Mouse (Mus musculus) right cerebral cortex, postnatal 10 days (tissue): ENCODE measurements around the gene Bid.

Source experiments
- DNase-seq, 2 experiments: peaks; one replicate each; pipeline ENCODE4 v3.0.0; 2021; ENCODE audit warnings: low spot score in 2 of 2

The Bid gene

GRCm38 (mm10) chr6:120916074-120916971 lies at the start of gene Bid:
Gene Bid (minus strand): TSS chr6:120916853.
- DNase-seq = peak; percentile 87 to 88

GRCm38 (mm10) chr6:120965814-120966213 lies 49.2 kb upstream of the Bid start:
- DNase-seq = no peak

DNA sequence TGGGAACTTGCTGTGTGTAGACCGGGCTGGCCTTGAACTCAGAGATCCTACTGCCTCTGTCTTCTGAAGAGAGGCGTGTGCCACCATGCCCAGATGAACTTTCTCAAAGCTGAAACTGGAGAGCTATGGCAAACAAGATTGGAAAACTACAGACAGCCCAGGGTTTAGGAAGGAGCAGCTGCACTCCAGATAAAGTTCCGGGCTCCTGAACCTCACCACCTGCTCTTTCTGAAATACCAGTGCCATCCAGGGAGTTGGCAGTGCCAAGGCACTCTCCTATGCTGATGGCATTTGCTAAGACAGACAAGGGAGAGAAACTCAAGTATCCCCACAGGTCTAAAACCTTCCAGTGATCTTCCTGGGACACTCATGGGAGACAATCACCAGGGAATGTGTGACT lies 47.5 kb upstream of the Bid start:
- DNase-seq = no peak

DNA sequence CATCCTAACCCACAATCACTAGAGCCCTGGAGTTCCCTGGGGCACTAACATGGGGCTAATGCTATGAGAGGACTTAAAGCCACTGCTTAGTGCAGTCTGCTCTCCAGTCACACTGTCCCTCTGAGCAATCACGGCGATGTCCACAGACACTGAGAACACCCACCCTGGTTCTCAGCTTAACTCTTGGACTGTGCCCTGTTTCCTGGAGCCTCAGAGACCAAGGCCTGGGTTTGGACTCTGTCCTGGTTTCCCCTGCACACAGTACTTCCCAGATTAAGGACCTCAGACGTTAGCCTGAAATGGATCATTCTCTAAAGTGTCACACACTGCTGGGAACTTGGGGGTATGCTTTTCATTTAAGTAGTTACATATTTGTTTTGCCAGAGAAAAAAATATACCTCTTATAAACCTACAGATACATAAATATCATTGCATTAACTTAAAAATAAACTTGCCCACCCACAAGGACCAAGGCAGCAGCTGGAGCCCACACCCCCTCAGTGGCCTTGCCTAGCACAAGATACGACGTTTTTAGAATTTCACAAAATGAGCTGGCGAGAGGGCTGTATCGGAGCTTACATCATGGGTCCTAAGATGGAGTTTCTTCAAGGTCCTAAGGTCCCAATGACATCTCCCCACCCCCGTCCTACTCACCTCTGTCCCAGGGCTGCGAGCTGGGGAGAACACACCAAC lies 43.8 kb upstream of the Bid start:
- no peak for DNase-seq

GRCm38 (mm10) chr6:120957331-120957730 lies 40.7 kb upstream of the Bid start:
- DNase-seq = no peak

DNA sequence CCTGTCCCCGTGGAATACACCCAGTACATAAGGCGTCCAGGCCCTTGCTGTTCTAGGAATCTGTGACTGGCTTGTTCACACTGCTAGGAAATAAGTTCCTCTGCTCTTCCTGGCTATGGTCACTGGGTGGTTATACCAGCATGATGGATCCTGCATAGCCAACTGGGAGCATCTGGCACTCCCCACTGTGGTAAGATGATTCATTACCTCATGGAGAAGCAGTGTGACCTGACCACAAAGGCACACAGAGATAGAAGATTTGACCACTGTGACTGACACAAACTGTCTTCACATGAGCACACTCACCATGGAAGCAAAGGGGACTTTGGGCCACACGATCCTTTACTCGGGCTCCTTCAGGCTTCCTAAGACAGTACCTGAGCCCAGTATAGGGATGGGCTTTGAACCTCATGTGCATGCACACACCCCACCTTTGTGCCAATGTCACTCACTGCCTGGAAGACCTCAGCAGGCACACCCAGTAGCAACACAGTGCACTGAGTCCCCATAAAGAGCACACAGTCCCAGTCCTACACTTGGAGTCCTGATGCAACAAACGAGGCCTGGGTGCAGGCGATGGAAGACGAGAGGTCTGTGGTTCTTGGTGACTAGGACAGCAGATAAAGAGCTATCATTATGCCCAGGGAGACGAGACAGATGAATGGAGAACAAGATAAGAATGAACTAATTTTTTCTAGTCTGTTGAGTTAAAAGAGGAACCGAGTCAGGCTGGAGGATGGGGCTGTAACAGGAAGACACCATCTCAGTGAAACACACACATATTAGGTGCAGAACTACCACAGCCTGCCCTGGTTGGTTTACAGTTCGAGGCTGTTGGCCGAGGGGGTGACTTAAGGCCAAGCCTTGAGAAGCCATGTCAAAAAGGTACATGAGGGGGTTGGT lies 39.9 kb upstream of the Bid start:
- DNase-seq = no peak

- no peak for DNase-seq
Observed at GRCm38 (mm10) chr6:120955215-120955614, 38.6 kb upstream of the Bid start.

DNA sequence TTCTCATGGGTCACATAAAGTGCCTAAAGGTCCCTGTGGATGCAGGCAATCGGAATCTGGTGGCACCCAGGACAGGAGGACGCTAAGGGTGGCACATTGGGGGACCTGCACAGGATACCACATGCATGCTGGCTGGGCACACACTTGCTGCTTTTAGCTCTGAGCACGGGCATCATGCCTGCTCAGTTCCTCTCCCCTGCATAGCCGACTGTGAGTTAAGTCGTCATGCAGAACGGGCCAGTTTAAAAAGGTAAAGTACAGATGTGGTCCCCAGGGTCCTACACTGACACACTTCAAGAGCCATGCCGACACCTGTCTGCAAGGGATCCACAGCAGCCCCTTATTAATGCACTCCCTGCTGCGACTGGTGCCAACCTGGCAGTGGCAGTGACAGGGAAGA lies 37.6 kb upstream of the Bid start:
- DNase-seq = no peak

DNA sequence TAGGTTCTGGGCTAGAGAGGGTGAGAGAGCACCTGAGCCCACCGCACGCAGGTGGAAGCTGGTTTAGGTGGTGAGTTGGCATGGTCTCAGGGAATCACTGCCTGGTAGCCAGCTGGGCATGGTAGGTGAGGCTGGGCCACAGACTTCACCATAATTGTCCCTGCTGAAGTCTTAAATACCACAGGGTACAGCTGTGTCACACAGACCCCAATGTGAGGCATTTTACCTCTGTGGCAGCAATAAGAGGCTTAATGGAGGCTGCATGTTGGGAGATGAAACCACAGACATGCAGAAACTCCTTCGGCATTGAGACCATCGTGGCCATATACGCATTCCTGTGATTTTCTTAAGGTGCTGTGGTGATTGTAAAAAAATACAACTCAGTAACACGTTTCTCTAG lies 35.8 kb upstream of the Bid start:
- no peak for DNase-seq

DNA sequence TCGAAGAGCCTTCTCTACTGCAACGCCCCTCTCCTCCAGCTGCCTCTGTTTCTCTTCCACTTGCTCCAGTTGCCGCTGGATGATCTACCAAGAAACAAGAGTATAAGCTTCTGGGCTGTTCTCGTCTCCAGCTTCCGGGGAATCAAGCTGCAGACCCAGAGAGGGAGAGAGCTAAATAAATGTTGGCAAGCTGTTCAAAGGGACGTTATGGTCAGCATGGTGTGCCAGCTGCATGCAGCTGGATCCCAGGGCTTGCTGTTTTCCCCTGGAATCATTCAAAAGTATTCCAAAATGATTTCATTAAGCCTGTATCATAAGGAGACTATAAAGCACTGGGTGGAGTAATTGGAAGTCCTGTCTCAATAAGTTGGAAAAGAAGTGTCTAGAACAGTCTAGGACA lies 34.7 kb upstream of the Bid start:
- DNase-seq = no peak

- no peak for DNase-seq
Observed at GRCm38 (mm10) chr6:120945510-120945909, 28.9 kb upstream of the Bid start.

DNA sequence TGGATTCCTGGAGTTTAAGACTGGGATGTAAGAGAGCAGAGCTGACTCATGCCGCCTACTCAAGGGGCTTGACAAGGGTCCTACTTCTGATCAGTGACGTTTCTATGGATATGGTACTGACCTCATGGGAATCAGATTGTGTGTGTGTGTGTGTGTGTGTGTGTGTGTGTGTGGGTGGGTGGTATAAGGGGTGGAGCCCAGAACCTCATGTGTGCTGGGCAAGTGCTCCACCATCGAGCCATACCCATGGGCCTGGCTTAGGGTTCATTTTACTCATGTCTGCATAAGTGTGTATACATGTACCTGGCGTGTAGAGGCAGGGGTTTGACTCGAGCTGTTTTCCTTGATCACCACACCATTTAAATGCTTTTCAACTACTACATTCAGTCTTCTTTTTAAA lies 27.3 kb upstream of the Bid start:
- no peak for DNase-seq

DNA sequence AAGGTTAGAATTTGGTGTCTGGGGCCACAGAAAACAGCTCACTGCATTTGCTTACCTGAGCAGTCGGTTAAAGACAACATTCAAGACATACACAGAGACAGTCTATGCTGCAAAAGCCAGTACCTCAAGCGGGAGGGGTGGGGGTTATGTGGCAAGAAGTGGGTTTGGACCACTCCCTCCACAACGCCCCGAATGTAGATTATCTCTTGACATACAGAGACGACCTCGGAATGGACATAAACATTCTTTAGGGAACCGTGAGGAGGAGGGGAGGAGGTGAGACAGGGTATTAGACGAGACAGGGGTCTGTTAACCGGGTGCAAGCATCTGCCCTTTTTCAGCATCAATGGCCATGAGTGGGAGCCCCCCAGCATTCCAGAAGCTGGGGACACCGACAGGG lies 26.9 kb upstream of the Bid start:
- no peak for DNase-seq

- no peak for DNase-seq
Observed at GRCm38 (mm10) chr6:120943079-120943478, 26.4 kb upstream of the Bid start.

GRCm38 (mm10) chr6:120941575-120941974 lies 24.9 kb upstream of the Bid start:
- DNase-seq = no peak

- DNase-seq = no peak
Observed at GRCm38 (mm10) chr6:120941084-120941481, 24.4 kb upstream of the Bid start.

GRCm38 (mm10) chr6:120940446-120941083 lies 23.9 kb upstream of the Bid start:
- DNase-seq = no peak

GRCm38 (mm10) chr6:120939783-120940182 lies 23.1 kb upstream of the Bid start:
- no peak for DNase-seq

DNA sequence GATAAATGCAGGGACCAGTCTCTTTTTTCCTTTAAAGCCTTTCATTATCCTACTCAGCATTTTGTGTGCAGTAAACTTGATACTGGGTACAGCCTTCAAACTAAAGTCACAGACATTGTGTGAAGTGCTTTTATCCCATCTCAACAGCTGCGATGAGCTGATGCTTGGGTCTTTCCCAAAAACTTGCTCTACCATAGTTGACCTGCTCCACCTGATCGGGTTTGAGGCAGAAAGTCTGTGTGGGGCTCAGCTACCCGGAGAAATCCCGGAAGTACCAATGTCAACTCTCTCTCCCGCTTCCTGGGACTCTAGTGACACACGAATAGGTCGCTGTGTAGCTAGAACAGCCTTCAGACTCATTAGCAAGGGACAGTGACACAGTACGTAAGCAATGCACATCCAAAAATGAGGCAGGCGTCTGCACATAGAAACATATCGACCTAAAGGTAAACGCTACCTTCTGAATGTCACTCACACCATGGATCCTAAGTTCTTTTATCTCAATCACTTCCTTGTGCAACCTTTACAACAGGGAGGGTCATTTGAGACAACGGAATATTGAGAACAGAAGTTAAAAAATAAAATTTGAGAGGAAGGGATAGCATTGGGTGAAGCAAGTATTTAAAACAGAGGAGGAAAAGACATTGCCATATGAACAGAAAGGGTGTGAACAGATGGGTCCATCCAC lies 22.3 kb upstream of the Bid start:
- DNase-seq = no peak

DNA sequence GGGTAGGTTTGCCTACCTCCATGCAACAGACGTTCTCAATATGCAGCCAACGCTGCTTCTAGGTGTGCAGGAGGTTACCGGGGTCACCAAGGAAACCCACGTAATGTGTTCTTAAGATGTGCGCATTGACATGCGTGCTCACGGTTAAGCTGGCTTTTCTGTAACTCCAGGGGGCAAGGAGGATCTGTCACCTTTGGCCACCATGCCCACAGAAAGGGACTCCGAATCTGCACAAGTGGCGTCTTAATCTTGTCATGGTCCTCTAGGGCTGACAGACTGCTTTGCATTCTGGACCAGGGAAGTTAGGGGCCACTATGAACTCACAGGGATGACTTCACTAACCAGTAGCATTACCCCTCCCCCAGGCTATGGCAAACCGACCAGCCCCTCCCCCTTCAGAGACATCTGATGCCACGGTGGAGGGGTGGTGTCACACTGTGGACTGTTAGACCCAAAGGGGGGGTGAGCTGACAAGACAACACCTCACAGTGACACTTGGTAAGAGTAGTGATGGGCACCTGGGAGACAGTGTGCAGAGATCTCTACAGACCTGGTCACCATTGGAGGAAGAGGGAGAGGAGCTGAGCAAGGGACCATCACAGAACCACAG lies 21.5 kb upstream of the Bid start:
- DNase-seq = no peak
